Mouse (Mus musculus): ENCODE measurements at regions not wholly inside any gene's neighbourhood (a gene's known extent, or its start where the extent isn't known, plus 50 kb on each side); places are given as distances from the start of the nearest gene placed in this dataset.

GRCm38 (mm10) chr8:12502321-12502775, 70.5 kb upstream of the Spaca7 start:
- ATAC-seq (replicated peaks; ENCODE audit: poor library complexity, severe bottlenecking): no peak

DNA sequence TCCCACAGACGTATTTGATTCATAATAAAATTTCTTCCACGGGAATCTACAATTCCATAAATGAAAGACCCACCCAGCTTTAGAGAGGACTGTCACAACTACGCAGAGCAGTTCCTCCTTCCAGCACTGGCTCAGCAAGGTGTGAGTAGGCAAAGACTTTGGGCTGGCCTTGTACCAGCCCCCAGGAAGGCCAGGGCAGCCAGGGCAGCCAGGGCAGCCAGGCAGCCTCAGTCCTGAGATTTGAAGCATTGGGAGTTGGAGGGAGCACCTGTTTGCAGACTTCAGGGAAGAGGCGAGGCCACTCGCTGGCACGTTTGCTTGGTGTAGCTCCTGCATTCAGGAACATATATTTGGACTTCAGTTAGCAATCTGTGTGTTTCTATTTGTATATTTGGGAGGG, 70.0 kb upstream of the Spaca7 start:
- ATAC-seq (replicated peaks; ENCODE audit: poor library complexity, severe bottlenecking): no peak

DNA sequence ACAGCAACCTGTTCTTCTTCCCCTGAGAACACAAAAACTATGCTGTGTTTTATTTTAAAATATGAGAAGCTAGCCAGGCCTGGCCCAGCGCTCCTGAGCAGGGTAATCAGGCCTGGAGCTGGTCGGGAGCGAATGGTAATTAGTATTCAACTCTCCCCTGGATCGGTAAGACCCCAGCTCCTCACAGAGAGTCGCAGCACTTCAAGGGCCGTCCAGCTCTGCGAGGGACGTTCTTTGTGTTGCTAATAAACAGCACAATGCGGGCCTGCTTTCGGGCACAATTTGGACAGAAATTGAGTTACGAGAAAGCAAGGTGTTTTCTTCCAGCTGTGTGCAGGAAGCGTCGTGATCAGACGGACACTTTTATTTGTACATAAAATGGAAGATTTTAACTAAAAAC, 69.5 kb upstream of the Spaca7 start:
- ATAC-seq (replicated peaks; ENCODE audit: poor library complexity, severe bottlenecking): no peak

DNA sequence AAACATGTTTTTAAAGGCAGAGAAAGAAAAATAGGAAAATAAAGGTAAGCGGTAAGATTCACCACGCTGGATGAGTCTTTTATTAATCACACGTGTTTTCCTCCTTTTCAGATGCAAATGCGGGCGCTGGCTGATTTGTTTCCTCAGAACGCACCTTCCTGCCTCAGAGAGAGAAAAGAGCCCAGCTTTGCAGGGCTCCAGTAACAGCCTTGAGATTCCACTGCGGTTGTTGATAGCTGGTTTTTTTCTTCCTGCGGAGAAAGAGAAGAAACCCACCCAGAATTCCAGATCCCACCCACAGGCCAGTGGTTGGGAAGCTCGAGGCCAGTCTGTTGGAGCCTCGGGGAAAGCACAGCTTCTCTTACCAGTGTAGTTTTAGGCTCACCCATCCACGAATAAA, 68.6 kb upstream of the Spaca7 start:
- ATAC-seq (replicated peaks; ENCODE audit: poor library complexity, severe bottlenecking): no peak

GRCm38 (mm10) chr8:12504777-12505176, 68.1 kb upstream of the Spaca7 start:
- no peak for ATAC-seq (replicated peaks; ENCODE audit: poor library complexity, severe bottlenecking)

DNA sequence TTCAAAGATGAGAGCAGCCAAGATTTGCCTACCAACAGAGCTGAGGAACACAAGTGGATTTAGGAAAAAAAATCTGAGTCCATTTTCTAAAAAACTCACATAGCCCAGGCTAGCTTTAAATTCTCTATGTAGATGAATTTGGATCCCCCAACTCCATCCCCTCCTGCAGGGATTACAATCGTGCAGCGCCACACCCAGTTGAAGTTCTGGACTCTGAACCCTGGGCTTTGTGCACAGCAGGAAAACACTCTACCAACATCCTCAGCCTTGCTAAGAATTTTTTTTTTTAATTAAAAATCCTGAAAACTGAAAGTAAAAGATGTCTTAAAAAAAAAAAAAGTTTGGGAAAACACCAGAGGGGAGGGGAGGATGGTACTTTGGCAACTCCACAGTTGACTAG, 62.6 kb upstream of the Spaca7 start:
- ATAC-seq (replicated peaks; ENCODE audit: poor library complexity, severe bottlenecking): no peak

DNA sequence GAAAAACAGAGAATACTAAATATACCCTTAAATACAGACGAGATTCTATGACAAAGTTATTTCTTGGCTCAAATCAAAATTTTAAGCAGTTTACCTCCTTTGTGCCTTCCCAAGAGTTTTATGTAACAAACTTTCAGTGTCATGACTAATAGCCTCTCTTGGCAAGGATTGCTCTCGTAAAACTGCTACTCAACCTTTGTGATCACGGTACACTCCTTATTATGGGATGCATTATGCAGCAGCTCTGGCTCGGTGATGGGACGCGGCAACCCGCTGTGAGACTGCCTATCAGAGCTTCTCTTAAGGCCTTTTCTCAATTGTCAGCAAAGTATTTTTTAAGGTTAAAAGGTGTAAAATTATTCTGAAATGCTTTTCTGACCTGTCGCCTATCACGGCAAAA, 59.8 kb upstream of the Spaca7 start:
- no peak for ATAC-seq (replicated peaks; ENCODE audit: poor library complexity, severe bottlenecking)

GRCm38 (mm10) chr8:12514138-12514537, 58.7 kb upstream of the Spaca7 start:
- ATAC-seq (replicated peaks; ENCODE audit: poor library complexity, severe bottlenecking): peak; percentile 82

DNA sequence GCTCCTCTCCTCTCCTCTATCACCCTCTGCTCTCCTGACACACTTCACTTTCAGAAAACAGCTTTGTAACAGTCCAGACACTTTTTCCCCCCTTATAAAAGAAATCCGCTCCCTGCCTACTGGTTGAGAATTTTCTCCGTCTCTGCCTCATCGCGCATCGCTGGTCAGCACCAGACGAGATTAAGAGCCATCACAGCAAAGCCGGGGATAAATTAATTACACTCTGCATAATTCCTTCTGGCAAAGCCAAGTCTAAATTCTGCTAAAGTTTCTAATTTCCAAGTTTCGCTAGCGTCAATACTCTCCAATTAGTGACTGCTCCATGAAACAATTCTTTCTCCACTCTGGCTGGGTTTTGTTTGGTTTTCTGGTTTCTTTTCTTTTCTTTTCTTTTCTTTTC, 51.2 kb upstream of the Spaca7 start:
- ATAC-seq (replicated peaks; ENCODE audit: poor library complexity, severe bottlenecking): no peak
